Mouse (Mus musculus): ENCODE results near the gene Fanci.
A peak's percentile ranks its signal among the peaks of the same experiment; 100 is the strongest.

GRCm38 (mm10) chr7:79371321-79371879 lies 20.3 kb upstream of the Fanci start:
- TF ChIP-seq POLR2A (IDR thresholded peaks at IDR 0.05; ENCODE audit: low read depth, low read length) (no peak), CTCF (conservative IDR thresholded peaks at IDR 0.05; ENCODE audit: insufficient read depth, insufficient read length, low read depth, low read length) (peak; percentile 99)

Data from kidney, adult 2 months (tissue).